Mouse (Mus musculus) kidney, embryonic 15.5 days (tissue): ENCODE data around the gene Gbp7. TPM values are rescaled to one million over a fixed set of nuclear protein-coding genes. Genes with fewer than 3 reads are reported as not detected.
"Not testable (repeated sequence)": the region's sequence is repeated elsewhere in the genome, so short reads cannot be mapped to it uniquely, and the experiment has no call there.

Experiments
- ATAC-seq: fragments of 200-750 bp; cut with Nextera tagmentation; replicated peaks from 2 replicates; pipeline ENCODE4 v1.8.0; 2017; ENCODE audit warnings: moderate TSS enrichment; ENCODE audit not compliant: low FRiP score
- H3K27ac ChIP-seq: fragments of 300-500 bp; sonication (generic); 2 replicates; pipeline ENCODE4 v1.5.1; 2015; ENCODE audit warnings: mild to moderate bottlenecking, inconsistent platforms
- H3K27me3 ChIP-seq: fragments of 300-500 bp; sonication (generic); 2 replicates; pipeline ENCODE4 v1.6.1; 2015; ENCODE audit warnings: inconsistent platforms
- H3K36me3 ChIP-seq: fragments of 300-500 bp; sonication (generic); 2 replicates; pipeline ENCODE4 v1.6.1; 2015; ENCODE audit warnings: inconsistent platforms
- H3K4me1 ChIP-seq: fragments of 300-500 bp; sonication (generic); 2 replicates; pipeline ENCODE4 v1.6.1; 2015; ENCODE audit warnings: inconsistent platforms
- H3K4me2 ChIP-seq: fragments of 300-500 bp; sonication (generic); 2 replicates; pipeline ENCODE4 v1.6.1; 2015; ENCODE audit warnings: moderate library complexity, mild to moderate bottlenecking, inconsistent platforms
- H3K4me3 ChIP-seq: fragments of 300-500 bp; sonication (generic); replicated peaks from 2 replicates; pipeline ENCODE4 v1.5.1; 2015; ENCODE audit warnings: mild to moderate bottlenecking, inconsistent platforms
- H3K9ac ChIP-seq: fragments of 300-500 bp; sonication (generic); 2 replicates; pipeline ENCODE4 v1.6.1; 2015; ENCODE audit warnings: mild to moderate bottlenecking, inconsistent platforms
- H3K9me3 ChIP-seq: fragments of 300-500 bp; sonication (generic); replicated peaks from 2 replicates; pipeline ENCODE4 v1.6.1; 2016; ENCODE audit warnings: inconsistent platforms
- WGBS: fragments of 180-500 bp; shearing (Covaris S2); methylation state at CpG from one replicate; pipeline ENCODE4 v1.1.7; 2015; ENCODE audit warnings: mixed read lengths; 5-methylcytosine and 5-hydroxymethylcytosine counted together
- polyA plus RNA-seq: library from polyadenylated mRNA; unstranded; fragments of >200 nt; fragmentation: Nextera tagmentation; extraction: Ambion mirVana; gene quantifications from 2 replicates; pipeline ENCODE4 v1.2.1, GENCODE M21; 2015

The Gbp7 gene
- polyA plus RNA-seq, 1 experiment from 2014 or later = 3.3 TPM

GRCm38 (mm10) chr3:142561666-142562065 lies 31.5 kb downstream of the Gbp7 start:
- 86% methylated on average over 7 of the region's 7 CpGs for WGBS
- Histone ChIP-seq H3K9ac (no peak overlapping the region), H3K27me3 (no peaks in the 10 kb centered on the region), H3K4me1 (peaks cover 8% of the 10 kb centered on the region; the same call in 1 of the 2 replicates), H3K4me2 (no peak overlapping the region), H3K4me3 (no peak overlapping the region), H3K27ac (no peak overlapping the region), H3K36me3 (no peaks in the 10 kb centered on the region), H3K9me3 (no peaks in the 10 kb centered on the region)
- ATAC-seq = no peak

DNA sequence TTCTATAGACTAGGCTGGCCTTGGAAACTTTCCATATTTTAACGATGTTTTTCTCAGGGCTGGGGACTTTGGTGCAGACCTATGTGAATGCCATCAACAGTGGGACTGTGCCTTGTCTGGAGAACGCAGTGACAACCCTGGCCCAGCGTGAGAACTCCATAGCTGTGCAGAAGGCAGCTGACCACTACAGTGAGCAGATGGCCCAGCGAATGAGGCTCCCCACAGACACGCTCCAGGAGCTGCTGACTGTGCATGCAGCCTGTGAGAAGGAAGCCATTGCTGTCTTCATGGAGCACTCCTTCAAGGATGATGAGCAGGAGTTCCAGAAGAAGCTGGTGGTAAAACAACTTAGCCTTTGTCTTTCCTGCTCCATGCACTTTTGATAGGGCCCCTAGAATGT lies 37.3 kb downstream of the Gbp7 start:
- H3K27me3 ChIP-seq, H3K9ac ChIP-seq, H3K4me3 ChIP-seq, H3K9me3 ChIP-seq, H3K36me3 ChIP-seq, H3K4me1 ChIP-seq, H3K27ac ChIP-seq, ATAC-seq, H3K4me2 ChIP-seq: not testable (repeated sequence)
- WGBS = 74% methylated on average over 5 of the region's 5 CpGs

- no peak overlapping the region for H3K4me3 ChIP-seq
- no peak for ATAC-seq
- 88% methylated on average over 4 of the region's 4 CpGs for WGBS
- no peaks in the 10 kb centered on the region for H3K27me3 ChIP-seq
- H3K36me3 ChIP-seq = no peaks in the 10 kb centered on the region
- no peaks in the 10 kb centered on the region for H3K4me1 ChIP-seq
- no peak overlapping the region for H3K4me2 ChIP-seq
- H3K9ac ChIP-seq = no peak overlapping the region
- H3K9me3 ChIP-seq = no peaks in the 10 kb centered on the region
- no peak overlapping the region for H3K27ac ChIP-seq
Observed at GRCm38 (mm10) chr3:142570738-142571137, 40.6 kb downstream of the Gbp7 start.

DNA sequence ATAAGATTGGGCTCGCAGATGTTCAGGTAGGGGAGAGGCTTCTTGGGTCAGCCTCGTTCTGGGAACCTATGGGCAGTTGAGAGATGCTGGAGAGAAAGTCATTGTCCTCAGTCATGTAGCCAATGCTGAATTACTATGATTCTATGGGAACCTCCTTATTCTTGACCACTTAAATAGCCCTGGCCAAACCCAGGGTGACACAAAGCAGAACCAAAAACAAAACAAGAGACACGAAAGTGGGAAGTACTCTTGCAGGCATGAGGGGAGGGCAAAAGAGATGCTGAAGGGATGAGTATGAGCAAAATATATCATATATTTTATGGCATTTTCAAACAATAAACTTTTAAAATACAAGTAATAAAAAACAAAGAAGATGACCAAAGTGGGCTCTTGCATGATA lies 47.0 kb downstream of the Gbp7 start:
- no peaks in the 10 kb centered on the region for H3K9me3 ChIP-seq
- H3K9ac ChIP-seq = no peak overlapping the region
- no peaks in the 10 kb centered on the region for H3K36me3 ChIP-seq
- no peak for ATAC-seq
- no peak overlapping the region for H3K27ac ChIP-seq
- H3K27me3 ChIP-seq = no peaks in the 10 kb centered on the region
- WGBS = 86% methylated on average over 3 of the region's 3 CpGs
- H3K4me2 ChIP-seq = no peak overlapping the region
- H3K4me3 ChIP-seq = no peak overlapping the region
- H3K4me1 ChIP-seq = no peaks in the 10 kb centered on the region

DNA sequence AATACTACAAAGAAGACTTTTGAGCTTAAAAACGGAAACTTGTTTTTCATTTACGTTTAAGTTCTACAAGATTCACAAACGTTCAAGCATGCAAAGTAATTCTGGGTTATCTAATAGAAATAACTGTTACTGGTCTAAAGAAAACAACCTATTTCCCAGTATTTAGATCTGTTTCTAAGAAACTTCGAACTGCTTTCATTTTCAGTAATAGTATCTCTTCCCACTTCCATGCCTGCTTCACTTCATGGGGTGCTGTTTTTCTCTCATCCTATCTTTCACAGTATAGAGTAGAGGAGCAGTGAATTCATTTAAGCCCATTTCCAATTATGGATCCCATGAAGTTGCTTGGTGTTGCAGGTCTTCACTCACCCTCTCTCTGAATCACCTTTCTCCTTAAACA lies 48.2 kb downstream of the Gbp7 start:
- Histone ChIP-seq H3K4me1 (no peaks in the 10 kb centered on the region), H3K4me3 (no peak overlapping the region), H3K9ac (no peak overlapping the region), H3K27me3 (no peaks in the 10 kb centered on the region), H3K9me3 (no peaks in the 10 kb centered on the region), H3K27ac (no peak overlapping the region), H3K4me2 (no peak overlapping the region), H3K36me3 (no peaks in the 10 kb centered on the region)
- 88% methylated on average over 4 of the region's 4 CpGs for WGBS
- ATAC-seq = no peak

DNA sequence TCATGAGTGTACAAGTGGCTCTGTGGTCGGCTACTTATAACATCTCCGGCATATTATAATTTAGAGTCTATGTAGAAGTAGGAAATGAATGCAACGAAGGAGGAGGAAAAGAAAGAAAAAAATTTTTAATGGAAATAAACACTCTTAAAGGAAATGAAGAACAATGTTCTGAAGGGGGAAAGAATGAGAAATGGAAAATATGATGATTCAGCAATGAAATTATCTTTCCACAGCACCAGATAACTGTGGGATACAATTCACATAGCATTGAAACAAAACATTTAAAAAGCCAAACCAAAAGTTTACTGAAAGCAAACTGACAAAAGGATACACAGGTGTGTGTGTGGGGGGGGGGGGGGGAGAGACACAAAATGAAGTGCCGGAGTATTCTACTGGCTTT lies 52.9 kb downstream of the Gbp7 start:
- Histone ChIP-seq H3K4me1 (no peaks in the 10 kb centered on the region), H3K36me3 (no peaks in the 10 kb centered on the region), H3K9ac (no peak overlapping the region), H3K27ac (no peak overlapping the region), H3K4me3 (no peak overlapping the region), H3K9me3 (no peaks in the 10 kb centered on the region), H3K4me2 (no peak overlapping the region), H3K27me3 (no peaks in the 10 kb centered on the region)
- no peak for ATAC-seq
- WGBS = 88% methylated on average over 4 of the region's 4 CpGs

DNA sequence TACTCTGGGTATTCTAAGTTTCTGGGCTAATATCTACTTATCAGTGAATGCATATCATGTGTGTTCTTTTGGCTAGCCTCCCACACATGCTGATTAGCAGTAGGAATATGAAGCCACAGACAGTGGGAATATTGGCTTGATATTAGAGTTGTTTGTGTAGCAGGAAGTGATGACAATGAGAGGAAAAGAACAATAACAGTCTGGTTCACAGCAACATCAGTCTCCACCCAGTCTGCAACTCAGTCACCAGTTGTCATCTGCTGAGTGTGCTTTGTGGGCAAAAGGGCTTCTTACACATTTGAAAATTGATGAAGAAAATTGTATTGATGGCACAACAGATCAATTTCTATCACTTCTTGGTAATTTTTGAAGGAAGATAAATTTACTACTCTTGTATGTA lies 57.2 kb downstream of the Gbp7 start:
- H3K27me3 ChIP-seq = no peaks in the 10 kb centered on the region
- H3K9ac ChIP-seq = no peak overlapping the region
- H3K36me3 ChIP-seq = no peaks in the 10 kb centered on the region
- ATAC-seq = no peak
- no peak overlapping the region for H3K4me2 ChIP-seq
- H3K27ac ChIP-seq = no peak overlapping the region
- H3K4me3 ChIP-seq = no peak overlapping the region
- no peaks in the 10 kb centered on the region for H3K4me1 ChIP-seq
- H3K9me3 ChIP-seq = no peaks in the 10 kb centered on the region

GRCm38 (mm10) chr3:142588888-142589287 lies 58.7 kb downstream of the Gbp7 start:
- Histone ChIP-seq H3K4me1 (no peaks in the 10 kb centered on the region), H3K27me3 (no peaks in the 10 kb centered on the region), H3K36me3 (no peaks in the 10 kb centered on the region), H3K9ac (no peak overlapping the region), H3K4me3 (no peak overlapping the region), H3K27ac (no peak overlapping the region), H3K4me2 (no peak overlapping the region), H3K9me3 (no peaks in the 10 kb centered on the region)
- 75% methylated on average over 2 of the region's 2 CpGs for WGBS
- ATAC-seq = no peak

- no peak overlapping the region for H3K4me3 ChIP-seq
- H3K4me1 ChIP-seq = no peaks in the 10 kb centered on the region
- H3K9ac ChIP-seq = no peak overlapping the region
- H3K9me3 ChIP-seq = no peaks in the 10 kb centered on the region
- H3K27me3 ChIP-seq = no peaks in the 10 kb centered on the region
- no peak overlapping the region for H3K27ac ChIP-seq
- no peak overlapping the region for H3K4me2 ChIP-seq
- 84% methylated on average over 4 of the region's 4 CpGs for WGBS
- ATAC-seq = no peak
- H3K36me3 ChIP-seq = no peaks in the 10 kb centered on the region
Observed at GRCm38 (mm10) chr3:142590431-142591067, 60.4 kb downstream of the Gbp7 start.

DNA sequence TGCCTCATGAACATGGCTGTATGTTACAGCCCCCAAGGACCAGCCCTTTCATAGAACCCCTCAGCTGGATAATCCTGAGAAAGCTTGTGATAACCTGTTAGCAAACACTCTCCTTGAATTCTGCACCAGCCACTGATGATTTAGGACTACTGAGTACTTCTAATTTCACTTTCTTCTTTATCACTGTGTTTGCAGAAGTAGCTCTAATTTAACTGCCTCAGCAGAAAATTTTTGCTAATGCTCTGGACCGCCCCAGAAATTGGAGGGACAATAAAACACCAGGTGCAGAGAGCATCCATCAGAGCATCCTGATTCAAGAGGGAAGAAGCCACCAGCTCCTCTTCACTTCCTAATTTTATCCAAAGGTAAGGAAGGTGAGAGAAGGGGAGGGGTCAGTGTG lies 64.4 kb downstream of the Gbp7 start, which contains the start of gene Gbp2b:
Gbp2b (plus strand) TSS at position 301 of the 400 bp plus-strand sequence.
- Histone ChIP-seq H3K9ac (no peak within 1 kb of the TSS), H3K4me2 (no peak within 1 kb of the TSS), H3K4me1 (no peaks in the 10 kb centered on the region), H3K36me3 (no peaks in the 10 kb centered on the region), H3K9me3 (no peaks in the 10 kb centered on the region), H3K27me3 (no peaks in the 10 kb centered on the region), H3K27ac (no peak within 1 kb of the TSS), H3K4me3 (no peak within 1 kb of the TSS)
- no peak for ATAC-seq
- WGBS = 71% methylated on average over 1 of the region's 1 CpGs

DNA sequence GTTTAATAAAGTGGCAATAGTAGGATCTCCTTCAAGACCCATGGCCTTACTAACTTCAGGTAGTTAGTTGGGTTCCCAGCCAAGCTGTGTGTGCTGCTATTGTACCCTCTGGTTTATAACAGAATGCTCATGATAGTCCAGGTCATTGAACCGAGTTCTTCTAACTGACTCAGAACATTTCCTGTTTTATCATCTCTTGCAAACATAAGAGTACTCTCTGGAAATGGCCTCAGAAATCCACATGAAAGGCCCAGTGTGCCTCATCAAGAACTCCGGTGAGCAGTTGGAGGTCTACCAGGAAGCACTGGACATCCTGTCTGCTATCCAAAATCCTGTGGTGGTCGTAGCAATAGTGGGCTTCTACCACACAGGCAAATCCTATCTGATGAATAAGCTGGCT lies 67.8 kb downstream of the Gbp7 start:
- H3K9me3 ChIP-seq = no peaks in the 10 kb centered on the region
- H3K4me3 ChIP-seq = no peak overlapping the region
- ATAC-seq = no peak
- no peaks in the 10 kb centered on the region for H3K27me3 ChIP-seq
- WGBS = 85% methylated on average over 3 of the region's 3 CpGs
- H3K27ac ChIP-seq = no peak overlapping the region
- no peaks in the 10 kb centered on the region for H3K36me3 ChIP-seq
- H3K4me1 ChIP-seq = no peaks in the 10 kb centered on the region
- H3K4me2 ChIP-seq = no peak overlapping the region
- no peak overlapping the region for H3K9ac ChIP-seq
